Mouse (Mus musculus): ENCODE measurements at regions not wholly inside any gene's neighbourhood (a gene's known extent, or its start where the extent isn't known, plus 50 kb on each side); places are given as distances from the start of the nearest gene placed in this dataset.
"Not testable (repeated sequence)": the region's sequence is repeated elsewhere in the genome, so short reads cannot be mapped to it uniquely, and the experiment has no call there.

DNA sequence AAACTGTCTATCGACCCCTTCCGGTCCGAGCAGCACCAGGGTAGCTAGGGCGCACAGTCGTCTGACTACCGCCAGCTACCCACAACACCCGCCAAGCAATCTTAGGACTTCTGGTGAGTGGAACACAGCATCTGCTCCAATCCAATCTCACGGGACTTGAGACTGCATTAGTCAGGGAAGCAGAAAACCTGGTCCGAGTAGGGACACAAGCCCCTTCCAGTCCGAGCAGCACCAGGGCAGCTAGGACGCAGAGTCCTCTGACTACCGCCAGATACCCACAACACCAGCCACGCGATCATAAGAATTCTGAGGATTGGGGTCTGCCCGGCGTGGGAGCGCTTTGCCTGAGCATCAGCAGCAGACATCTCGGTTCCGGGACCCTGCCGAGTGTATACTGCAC is 79.6 kb downstream of the Gm10715 start:
- H3K36me3 ChIP-seq (ENCODE audit: control insufficient read depth, insufficient read depth, low read length); H3K9ac ChIP-seq (ENCODE audit: low read length); H3K4me2 ChIP-seq (ENCODE audit: low read depth, low read length, severe bottlenecking); H3K9me3 ChIP-seq (ENCODE audit: control insufficient read depth, low read length); ATAC-seq (replicated peaks; ENCODE audit: low FRiP score); H3K4me1 ChIP-seq (replicated peaks; ENCODE audit: control insufficient read depth, insufficient read depth, low read length); DNase-seq (ENCODE audit: low spot score); H3K4me3 ChIP-seq (ENCODE audit: low read depth, low read length); H3K27ac ChIP-seq (ENCODE audit: low read depth, low read length); H3K27me3 ChIP-seq (ENCODE audit: control insufficient read depth, insufficient read depth, low read length): not testable (repeated sequence)
- 89% methylated on average over 20 of the region's 20 CpGs for WGBS

DNA sequence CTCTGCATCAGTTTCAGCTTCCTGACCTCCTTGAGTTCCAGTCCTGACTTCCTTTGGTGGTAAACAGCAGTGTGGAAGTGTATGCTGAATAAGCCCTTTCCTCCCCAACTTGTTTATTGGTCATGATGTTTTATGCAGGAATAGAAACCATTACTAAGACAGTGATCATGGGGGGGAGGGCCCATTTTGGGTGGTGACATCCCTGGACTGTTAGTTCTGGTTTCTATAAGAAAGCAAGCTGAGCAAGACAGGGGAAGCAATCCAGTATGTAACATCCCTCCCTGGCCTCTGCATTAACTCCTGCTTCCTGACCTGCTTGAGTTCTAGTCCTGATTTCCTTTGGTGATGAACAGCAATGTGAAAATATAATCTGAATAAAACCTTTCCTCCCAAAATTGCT is 124.5 kb downstream of the Gm10715 start:
- Histone ChIP-seq H3K4me3 (ENCODE audit: low read depth, low read length) (no peak overlapping the region), H3K36me3 (ENCODE audit: control insufficient read depth, insufficient read depth, low read length) (no peaks in the 10 kb centered on the region), H3K4me2 (ENCODE audit: low read depth, low read length, severe bottlenecking) (no peak overlapping the region), H3K4me1 (replicated peaks; ENCODE audit: control insufficient read depth, insufficient read depth, low read length) (no peaks in the 10 kb centered on the region), H3K27ac (ENCODE audit: low read depth, low read length) (no peak overlapping the region), H3K27me3 (ENCODE audit: control insufficient read depth, insufficient read depth, low read length) (no peaks in the 10 kb centered on the region), H3K9me3 (ENCODE audit: control insufficient read depth, low read length) (peaks cover 24% of the 10 kb centered on the region), H3K9ac (ENCODE audit: low read length) (no peak overlapping the region)
- ATAC-seq (replicated peaks; ENCODE audit: low FRiP score) (no peak), DNase-seq (ENCODE audit: low spot score) (no peak)

DNA sequence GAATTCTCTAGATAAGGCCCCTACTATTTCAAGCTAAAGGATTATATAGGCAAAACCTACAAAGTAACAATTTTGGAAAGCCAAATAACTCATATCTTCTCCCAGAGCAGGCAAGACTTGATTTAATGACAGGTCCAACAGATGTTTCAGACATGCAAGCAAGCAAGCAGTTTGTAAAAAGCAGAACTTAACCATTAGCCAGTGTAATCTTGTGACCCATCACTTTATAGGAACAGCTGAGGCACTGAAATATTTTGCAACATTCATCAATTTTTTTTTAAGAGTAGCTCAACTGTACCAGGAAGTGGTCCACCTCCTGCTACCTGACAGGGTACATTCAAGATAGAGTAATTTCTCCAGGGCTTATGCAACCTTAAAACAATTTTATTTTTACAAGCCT is 147.7 kb downstream of the Gm10715 start:
- Histone ChIP-seq H3K27me3 (ENCODE audit: control insufficient read depth, insufficient read depth, low read length) (no peaks in the 10 kb centered on the region), H3K4me2 (ENCODE audit: low read depth, low read length, severe bottlenecking) (no peak overlapping the region), H3K4me1 (replicated peaks; ENCODE audit: control insufficient read depth, insufficient read depth, low read length) (no peaks in the 10 kb centered on the region), H3K27ac (ENCODE audit: low read depth, low read length) (no peak overlapping the region), H3K9ac (ENCODE audit: low read length) (no peak overlapping the region), H3K36me3 (ENCODE audit: control insufficient read depth, insufficient read depth, low read length) (no peaks in the 10 kb centered on the region), H3K4me3 (ENCODE audit: low read depth, low read length) (no peak overlapping the region), H3K9me3 (ENCODE audit: control insufficient read depth, low read length) (peaks cover 4% of the 10 kb centered on the region)
- ATAC-seq (replicated peaks; ENCODE audit: low FRiP score) (no peak), DNase-seq (ENCODE audit: low spot score) (no peak)

DNA sequence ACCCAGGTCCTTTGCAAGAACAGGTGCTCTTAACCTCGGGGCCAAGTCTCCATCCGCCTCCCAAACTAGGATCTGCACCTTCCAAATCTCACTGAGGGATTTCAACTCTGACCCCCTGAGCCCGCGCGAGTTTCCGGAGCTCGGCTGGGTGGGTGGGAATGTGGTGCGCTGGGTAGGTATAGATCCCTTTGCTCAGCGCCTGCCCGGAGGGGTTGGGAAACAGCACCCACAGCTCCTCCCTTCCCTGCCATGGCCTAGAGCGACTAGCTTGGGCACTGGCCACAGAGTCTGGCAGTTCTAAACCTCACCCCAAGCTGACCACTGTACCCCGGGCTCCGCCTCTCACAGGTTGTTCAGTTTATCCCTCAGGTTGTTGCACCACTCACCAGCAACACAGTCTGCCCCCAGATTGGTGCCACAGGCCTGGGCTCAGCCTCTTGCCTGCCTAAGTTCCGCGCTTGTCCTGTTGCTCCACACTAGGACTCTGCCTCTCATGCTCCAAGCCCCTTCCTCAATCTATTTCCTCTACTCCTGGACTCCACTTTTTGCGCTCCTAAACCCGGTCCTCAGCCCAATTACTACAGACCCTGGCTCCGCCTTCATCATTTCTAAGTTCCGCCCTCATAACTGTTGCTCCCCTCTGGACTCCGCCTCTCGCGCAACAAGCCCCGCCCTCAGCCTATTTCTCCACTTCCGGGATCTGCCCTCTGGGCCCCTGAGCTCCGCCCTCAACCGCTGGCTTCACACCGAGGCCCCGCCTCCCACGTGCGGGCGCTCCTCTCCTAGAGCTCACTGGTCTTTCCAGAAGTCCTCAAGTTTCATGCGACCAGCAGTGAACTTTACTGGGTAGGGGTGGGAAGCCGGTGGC is 135.6 kb upstream of the Alkbh8 start:
- Histone ChIP-seq H3K4me3 (ENCODE audit: low read depth, low read length) (no peak overlapping the region), H3K27ac (ENCODE audit: low read depth, low read length) (no peak overlapping the region), H3K36me3 (ENCODE audit: control insufficient read depth, insufficient read depth, low read length) (no peaks in the 10 kb centered on the region), H3K27me3 (ENCODE audit: control insufficient read depth, insufficient read depth, low read length) (no peaks in the 10 kb centered on the region), H3K4me2 (ENCODE audit: low read depth, low read length, severe bottlenecking) (no peak overlapping the region), H3K4me1 (replicated peaks; ENCODE audit: control insufficient read depth, insufficient read depth, low read length) (no peaks in the 10 kb centered on the region), H3K9me3 (ENCODE audit: control insufficient read depth, low read length) (peaks cover 4% of the 10 kb centered on the region; the same call in 1 of the 2 replicates), H3K9ac (ENCODE audit: low read length) (no peak overlapping the region)
- no peak; the same call in 1 of the 2 replicates for ATAC-seq (replicated peaks; ENCODE audit: low FRiP score)
- WGBS, result 38% methylated on average over 33 of the region's 33 CpGs
- DNase-seq (ENCODE audit: low spot score), result no peak

DNA sequence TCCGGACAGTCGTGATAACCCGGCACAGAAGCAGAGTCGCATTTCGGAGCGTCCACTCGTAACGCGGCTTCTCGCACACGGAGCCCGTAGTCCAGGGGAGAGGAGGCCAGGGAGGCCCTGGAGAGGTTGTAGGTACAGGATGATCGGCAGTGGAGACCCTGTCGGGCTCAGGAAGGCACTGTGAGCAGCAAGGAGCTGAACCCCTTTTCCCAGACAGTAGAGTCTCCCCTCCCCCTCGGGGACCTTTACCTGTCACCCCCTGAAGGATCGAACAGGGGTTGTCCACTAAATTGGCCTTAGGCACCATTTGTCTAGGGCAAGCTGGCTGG is 135.0 kb upstream of the Alkbh8 start:
- not testable (repeated sequence) for DNase-seq (ENCODE audit: low spot score); H3K4me3 ChIP-seq (ENCODE audit: low read depth, low read length); ATAC-seq (replicated peaks; ENCODE audit: low FRiP score); H3K9me3 ChIP-seq (ENCODE audit: control insufficient read depth, low read length); H3K4me2 ChIP-seq (ENCODE audit: low read depth, low read length, severe bottlenecking); H3K4me1 ChIP-seq (replicated peaks; ENCODE audit: control insufficient read depth, insufficient read depth, low read length); H3K27me3 ChIP-seq (ENCODE audit: control insufficient read depth, insufficient read depth, low read length); H3K9ac ChIP-seq (ENCODE audit: low read length); H3K27ac ChIP-seq (ENCODE audit: low read depth, low read length); H3K36me3 ChIP-seq (ENCODE audit: control insufficient read depth, insufficient read depth, low read length)
- 56% methylated on average over 16 of the region's 16 CpGs for WGBS

DNA sequence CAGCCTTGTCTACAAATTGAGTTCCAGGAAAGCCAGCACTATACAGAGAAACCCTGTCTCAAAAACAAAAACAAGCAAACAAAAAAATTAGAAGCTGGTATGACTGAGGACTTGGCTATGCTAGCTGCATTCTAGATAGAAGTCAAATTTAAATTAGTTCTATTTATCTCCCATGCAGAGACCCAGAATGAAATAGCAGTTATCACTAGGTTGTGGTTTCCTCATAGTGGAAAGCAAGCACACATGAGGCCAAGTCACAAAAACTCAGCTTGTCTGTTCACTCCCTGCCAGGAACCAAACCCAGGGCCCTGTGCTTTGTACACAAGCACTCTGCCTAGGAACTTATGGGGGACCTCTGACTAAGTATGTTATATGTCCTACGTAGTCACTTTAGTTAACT is 126.8 kb upstream of the Alkbh8 start:
- not testable (repeated sequence) for H3K36me3 ChIP-seq (ENCODE audit: control insufficient read depth, insufficient read depth, low read length); H3K27me3 ChIP-seq (ENCODE audit: control insufficient read depth, insufficient read depth, low read length); H3K27ac ChIP-seq (ENCODE audit: low read depth, low read length); H3K4me2 ChIP-seq (ENCODE audit: low read depth, low read length, severe bottlenecking); DNase-seq (ENCODE audit: low spot score); ATAC-seq (replicated peaks; ENCODE audit: low FRiP score); H3K9me3 ChIP-seq (ENCODE audit: control insufficient read depth, low read length); H3K4me3 ChIP-seq (ENCODE audit: low read depth, low read length); H3K9ac ChIP-seq (ENCODE audit: low read length); H3K4me1 ChIP-seq (replicated peaks; ENCODE audit: control insufficient read depth, insufficient read depth, low read length)
- WGBS, result 88% methylated on average over 1 of the region's 1 CpGs

DNA sequence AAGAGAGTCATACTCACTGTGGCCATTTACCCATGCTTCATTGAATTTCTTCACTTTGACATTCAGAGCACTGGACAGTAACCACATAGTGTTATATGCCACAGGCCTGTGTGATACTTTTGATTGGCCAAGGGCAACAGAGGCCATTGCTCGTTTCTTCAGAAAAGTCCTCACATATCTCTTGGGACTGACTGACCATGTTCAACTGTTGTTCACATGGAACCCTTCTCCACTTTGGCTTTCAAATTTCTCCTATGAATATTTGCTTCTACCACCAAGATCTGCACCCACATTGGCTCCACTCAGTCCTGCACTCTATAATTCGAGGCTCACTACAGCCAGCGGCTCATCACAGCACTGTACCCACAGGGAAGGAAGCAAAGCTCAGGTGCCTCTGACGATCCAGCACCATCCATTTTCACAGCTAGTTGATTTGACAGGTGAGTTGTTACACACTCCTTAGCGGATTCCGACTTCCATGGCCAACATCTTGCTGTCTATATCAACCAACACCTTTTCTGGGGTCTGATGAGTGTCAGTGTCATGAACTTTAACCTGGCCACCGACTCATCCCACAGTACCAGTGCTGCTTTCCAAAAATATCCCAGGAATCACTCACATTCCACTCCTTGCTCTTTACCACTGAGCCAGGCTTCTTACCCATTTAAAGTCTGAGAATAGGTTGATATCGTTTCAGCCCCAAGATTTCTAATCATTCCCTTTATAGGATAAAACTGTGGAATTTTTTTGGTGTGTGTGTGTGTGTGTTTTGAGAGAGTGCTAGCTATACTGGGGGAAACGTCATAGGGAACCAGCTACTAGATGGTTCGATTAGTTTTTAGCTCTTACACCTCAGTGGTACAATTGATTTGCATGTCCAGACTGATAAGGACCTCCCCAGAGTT is 76.3 kb upstream of the Alkbh8 start:
- Histone ChIP-seq H3K4me2 (ENCODE audit: low read depth, low read length, severe bottlenecking) (no peak overlapping the region), H3K36me3 (ENCODE audit: control insufficient read depth, insufficient read depth, low read length) (no peaks in the 10 kb centered on the region), H3K9me3 (ENCODE audit: control insufficient read depth, low read length) (peaks cover 6% of the 10 kb centered on the region), H3K4me1 (replicated peaks; ENCODE audit: control insufficient read depth, insufficient read depth, low read length) (no peaks in the 10 kb centered on the region), H3K9ac (ENCODE audit: low read length) (no peak overlapping the region), H3K27me3 (ENCODE audit: control insufficient read depth, insufficient read depth, low read length) (no peaks in the 10 kb centered on the region), H3K4me3 (ENCODE audit: low read depth, low read length) (no peak overlapping the region), H3K27ac (ENCODE audit: low read depth, low read length) (no peak overlapping the region)
- peak; percentile 100 for ATAC-seq (replicated peaks; ENCODE audit: low FRiP score)
- 72% methylated on average over 10 of the region's 10 CpGs for WGBS
- peak; percentile 93 for DNase-seq (ENCODE audit: low spot score)

DNA sequence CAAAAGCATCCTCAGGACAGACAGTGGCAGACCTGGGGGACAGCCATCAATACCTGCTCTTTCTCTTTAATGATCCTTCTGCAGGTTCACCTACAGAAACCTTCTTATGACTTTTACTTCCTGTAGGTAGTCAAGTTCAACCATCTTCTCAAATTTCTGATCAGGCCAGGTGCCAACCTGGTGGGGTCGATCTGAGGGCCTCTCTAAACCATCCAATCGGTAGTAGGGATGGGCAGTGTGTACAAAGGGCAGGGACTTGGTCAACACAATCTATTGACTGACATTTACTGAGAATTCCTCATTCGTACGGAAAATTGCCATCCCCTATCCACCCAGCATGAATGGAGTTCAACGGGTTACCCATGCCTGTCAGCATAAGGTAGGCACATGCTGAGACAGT is 74.8 kb upstream of the Alkbh8 start:
- peaks cover 9% of the 10 kb centered on the region for H3K9me3 ChIP-seq (ENCODE audit: control insufficient read depth, low read length)
- H3K4me2 ChIP-seq (ENCODE audit: low read depth, low read length, severe bottlenecking), result no peak overlapping the region
- H3K4me3 ChIP-seq (ENCODE audit: low read depth, low read length), result no peak overlapping the region
- ATAC-seq (replicated peaks; ENCODE audit: low FRiP score), result no peak
- no peaks in the 10 kb centered on the region for H3K4me1 ChIP-seq (replicated peaks; ENCODE audit: control insufficient read depth, insufficient read depth, low read length)
- DNase-seq (ENCODE audit: low spot score), result no peak
- WGBS, result 79% methylated on average over 5 of the region's 5 CpGs
- H3K36me3 ChIP-seq (ENCODE audit: control insufficient read depth, insufficient read depth, low read length), result no peaks in the 10 kb centered on the region
- H3K27ac ChIP-seq (ENCODE audit: low read depth, low read length), result no peak overlapping the region
- H3K9ac ChIP-seq (ENCODE audit: low read length), result no peak overlapping the region
- H3K27me3 ChIP-seq (ENCODE audit: control insufficient read depth, insufficient read depth, low read length), result no peaks in the 10 kb centered on the region
